Mouse (Mus musculus): ENCODE measurements around the gene Rfx5.
"Not testable (repeated sequence)": the region's sequence is repeated elsewhere in the genome, so short reads cannot be mapped to it uniquely, and the experiment has no call there.

- not testable (repeated sequence) for TF ChIP-seq CTCF (IDR thresholded peaks at IDR 0.05; ENCODE audit: low read depth, low read length); GATA1 (IDR thresholded peaks at IDR 0.05; ENCODE audit: borderline replicate concordance, low read length); TAL1 (conservative IDR thresholded peaks at IDR 0.05; ENCODE audit: low read depth, low read length); POLR2AphosphoS5 (IDR thresholded peaks at IDR 0.05; ENCODE audit: insufficient replicate concordance, low read depth, low read length); GATA2 (IDR thresholded peaks at IDR 0.05; ENCODE audit: borderline replicate concordance, low read depth, low read length)
These were observed 49.1 kb upstream of the Rfx5 start for GRCm38 (mm10) chr3:94904759-94905158.
